Comparison of ENCODE assay signal across 12 mouse cellular contexts in the genomic region with DNA sequence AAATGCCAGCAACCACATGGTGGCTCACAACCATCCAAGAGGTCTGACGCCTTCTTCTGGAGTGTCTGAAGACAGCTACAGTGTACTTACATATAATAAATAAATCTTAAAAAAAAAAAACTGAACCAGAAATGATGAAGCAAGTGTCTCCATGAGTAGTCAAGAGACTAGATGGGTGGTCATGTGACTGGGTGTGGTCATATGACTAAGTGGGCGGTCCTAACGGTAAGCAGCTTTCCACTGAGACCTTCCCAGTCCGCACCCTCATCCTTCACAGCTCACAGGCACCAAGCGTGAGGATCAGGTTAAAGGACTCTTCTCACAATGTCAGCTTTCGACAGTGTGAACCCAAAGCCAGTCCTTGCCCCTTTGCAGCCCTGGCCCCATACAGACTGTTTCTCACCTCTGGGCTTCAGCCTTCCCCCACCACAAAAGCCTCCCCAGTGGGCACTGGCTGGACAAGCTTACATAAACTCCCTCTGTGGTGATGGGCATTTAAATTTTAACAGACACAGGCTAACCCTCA.
"Had no signal": no experiment of that assay in that cellular context is flagged by ENCODE, and none has a peak within 500 bp of the region (broad histone marks: within the 10 kb centered on the region; RNA-seq: fewer than 3 reads in every experiment).

No protein-coding gene starts in this region.

- DNase-seq: kidney, postnatal 25 days; layer of hippocampus, adult 9-11 months; liver, embryonic 13.5 days; lung, adult 2 months; lung, postnatal 14 days; lung, postnatal 4 days; midbrain, embryonic 14.5 days; thymus, adult 18-20 months; thymus, postnatal 4 days had no signal

- H3K36me3 ChIP-seq: liver, embryonic 13.5 days had no signal

- H3K27me3 ChIP-seq: liver, embryonic 13.5 days had no signal

- H3K9me3 ChIP-seq: liver, embryonic 13.5 days had no signal

- H3K27ac ChIP-seq: kidney, postnatal 0 days; layer of hippocampus, adult 2 months; liver, embryonic 13.5 days had no signal

- H3K4me3 ChIP-seq: layer of hippocampus, adult 2 months; liver, embryonic 13.5 days had no signal

- H3K9ac ChIP-seq: liver, embryonic 13.5 days had no signal

- H3K4me2 ChIP-seq: liver, embryonic 13.5 days; midbrain, embryonic 11.5 days had no signal
